Mouse (Mus musculus): Measurements from ENCODE around the gene Slc25a51.

DNA sequence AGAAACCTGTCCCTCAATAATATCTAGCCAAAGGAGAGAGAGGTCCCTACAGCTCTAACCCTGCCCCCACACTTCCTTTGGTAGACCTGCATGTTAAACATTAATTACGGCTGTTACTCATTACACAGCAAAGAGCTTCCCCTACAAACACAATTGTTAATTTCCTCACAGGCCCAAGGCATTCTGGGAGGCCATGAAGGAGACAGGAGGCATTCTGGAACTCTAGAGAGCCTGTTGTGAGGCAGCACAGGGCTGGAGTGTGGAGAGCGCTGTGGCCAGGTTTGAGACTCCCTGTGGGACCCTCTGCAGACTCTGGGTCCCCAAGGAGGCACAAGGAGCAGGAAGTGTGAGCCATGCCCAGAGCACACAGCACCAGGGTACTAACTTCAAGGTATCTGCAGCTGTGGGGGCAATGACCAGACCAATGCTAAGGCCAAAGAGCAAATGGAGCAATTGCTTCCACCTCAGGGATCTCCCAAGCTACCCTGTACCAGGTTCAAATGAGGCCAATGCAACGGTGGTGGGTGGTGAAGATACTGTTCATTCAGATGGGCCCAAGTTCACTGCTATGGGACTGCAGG lies 44.8 kb upstream of the Slc25a51 start:
- no peak for TF ChIP-seq CTCF (IDR thresholded peaks at IDR 0.05; ENCODE audit: extremely low read depth, insufficient read length, insufficient replicate concordance, low read depth, low read length)
- no peak for TF ChIP-seq POLR2A (IDR thresholded peaks at IDR 0.05; ENCODE audit: low read depth, low read length)

All from small intestine, adult 2 months (tissue).